Mouse (Mus musculus) spleen, postnatal 36 days (tissue): ENCODE results near the gene Pradc1.

Experiments used
- DNase-seq, 2 experiments: peaks; one replicate each; pipeline ENCODE4 v3.0.0; 2022; ENCODE audit warnings: low spot score in 2 of 2, mixed read lengths in 1 of 2

The Pradc1 gene

GRCm38 (mm10) chr6:85397165-85397564 lies 54.6 kb downstream of the Pradc1 start:
- peak in 1 of 2 experiments; percentile 17 for DNase-seq
